Mouse (Mus musculus) natural killer cell, adult 2 months (primary cell): Measurements from ENCODE around the gene Acadvl.
A peak's percentile ranks its signal among the peaks of the same experiment; 100 is the strongest.

Source experiments
- DNase-seq, 2 experiments: peaks; one replicate each; pipeline ENCODE4 v3.0.0; 2022; ENCODE audit warnings: low spot score in 2 of 2

Gene Acadvl

DNA sequence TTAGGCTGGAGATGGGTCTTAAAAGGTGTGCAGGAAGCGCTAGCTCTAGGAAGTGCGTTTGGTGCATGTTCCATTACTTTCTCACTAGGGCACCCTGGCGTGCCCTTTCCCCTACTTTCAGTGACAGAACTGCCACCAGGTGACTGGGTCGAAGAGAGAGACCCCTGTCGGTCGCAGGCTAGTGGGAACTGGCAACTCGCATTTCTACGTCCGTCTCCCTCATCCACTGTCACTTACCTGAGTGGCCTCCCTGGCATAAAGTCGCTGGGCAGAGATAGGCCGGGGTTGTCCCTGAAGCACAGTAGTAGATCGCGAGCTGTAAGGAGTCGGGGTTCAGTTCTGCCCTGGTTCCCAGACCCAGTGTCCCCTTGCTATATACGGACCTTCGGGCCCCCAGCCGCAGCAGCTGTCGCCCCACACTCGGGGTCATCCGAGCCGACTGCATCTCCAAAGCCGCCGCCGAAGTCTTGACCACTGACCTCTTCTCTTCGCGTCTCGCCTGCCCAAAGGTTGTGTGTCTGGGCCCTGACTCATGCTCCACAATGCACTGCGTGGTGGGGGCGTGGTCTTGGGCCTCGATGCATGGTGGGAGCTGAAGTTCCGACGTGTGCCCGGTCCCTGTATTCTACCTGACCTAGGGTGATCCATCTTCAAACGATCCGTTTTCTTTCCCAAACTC lies at the start of gene Acadvl:
Gene Acadvl, minus strand, starts transcription at position 532 of the 679 bp plus-strand sequence.
- peak; percentile 79 to 82 for DNase-seq

DNA sequence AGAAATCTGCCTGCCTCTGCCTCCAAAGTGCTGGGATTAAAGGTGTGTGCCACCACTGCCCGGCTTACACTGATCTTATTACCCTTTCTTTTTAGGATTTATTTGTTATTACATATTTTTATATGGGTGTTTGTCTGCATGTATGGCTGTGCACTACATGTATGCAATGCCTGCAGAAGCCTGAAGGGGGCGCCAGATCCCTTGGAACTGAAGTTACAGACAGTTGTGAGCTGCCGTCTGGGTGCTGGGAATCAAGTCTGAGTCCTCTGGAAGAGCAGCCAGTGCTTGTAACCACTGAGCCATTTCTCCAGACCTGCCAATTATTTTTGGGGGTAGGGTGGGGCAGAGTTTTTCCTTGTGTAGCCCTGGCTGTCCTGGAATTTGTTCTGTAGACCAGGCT lies 47.8 kb upstream of the Acadvl start:
- DNase-seq = no peak

- no peak for DNase-seq
These were observed 44.7 kb upstream of the Acadvl start for GRCm38 (mm10) chr11:70059930-70060329.

DNA sequence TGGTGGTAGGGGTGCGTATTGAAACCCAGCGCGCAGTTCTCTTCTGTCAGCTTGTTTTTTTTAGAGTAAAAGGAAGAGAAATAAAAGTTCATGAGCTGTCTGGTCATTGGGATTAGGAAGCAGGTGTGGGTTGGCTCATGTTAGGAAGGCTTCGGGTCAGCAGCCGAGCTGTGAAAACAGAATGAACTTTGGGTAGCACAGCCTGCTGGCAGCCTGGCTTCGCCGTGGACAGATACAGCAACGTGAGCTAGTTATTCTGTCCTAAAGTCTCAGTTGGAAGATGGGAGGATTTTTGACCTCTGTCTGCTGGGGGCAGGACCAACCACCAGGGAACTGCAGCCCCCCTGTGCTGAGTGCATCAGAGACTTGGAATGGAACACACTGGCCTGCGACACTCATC lies 42.6 kb upstream of the Acadvl start:
- no peak for DNase-seq

- peak; percentile 64 to 68 for DNase-seq
These were observed 40.5 kb upstream of the Acadvl start for GRCm38 (mm10) chr11:70055618-70056214.

GRCm38 (mm10) chr11:70053898-70054570 lies 38.8 kb upstream of the Acadvl start, which contains the start of gene Asgr1:
TSS of gene Asgr1 (plus strand) at chr11:70054085.
- DNase-seq = no peak

- DNase-seq = no peak
These were observed 37.9 kb upstream of the Acadvl start for GRCm38 (mm10) chr11:70053156-70053555.

- DNase-seq = peak in 1 of 2 experiments; percentile 34
These were observed 34.6 kb upstream of the Acadvl start for GRCm38 (mm10) chr11:70049816-70050215.

- no peak for DNase-seq
These were observed 34.2 kb upstream of the Acadvl start for GRCm38 (mm10) chr11:70049366-70049765.

DNA sequence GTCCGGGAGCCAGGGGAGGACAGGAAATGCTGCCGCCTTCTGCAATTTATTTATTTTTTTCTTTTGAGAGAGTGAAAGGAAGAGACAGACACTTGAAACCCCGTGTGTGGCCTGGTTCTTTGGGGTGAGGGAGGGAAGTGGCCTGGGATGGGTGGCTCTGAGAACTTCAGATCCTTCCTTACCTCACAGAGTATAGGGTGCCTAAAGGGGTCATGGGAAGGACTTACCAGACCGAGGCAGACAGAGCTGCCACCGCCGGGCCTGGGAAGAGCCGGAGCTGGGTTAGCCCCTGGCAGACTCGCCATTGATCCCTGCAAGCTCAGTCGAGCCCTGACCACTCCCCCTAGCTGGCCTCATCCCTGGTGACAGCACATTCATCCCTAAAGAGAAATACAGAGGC lies 30.2 kb upstream of the Acadvl start:
- no peak for DNase-seq

GRCm38 (mm10) chr11:70043665-70044064 lies 28.5 kb upstream of the Acadvl start:
- DNase-seq = no peak

GRCm38 (mm10) chr11:70042309-70043085 lies 27.3 kb upstream of the Acadvl start:
- DNase-seq = no peak

- no peak for DNase-seq
These were observed 25.0 kb upstream of the Acadvl start for GRCm38 (mm10) chr11:70040184-70040583.

DNA sequence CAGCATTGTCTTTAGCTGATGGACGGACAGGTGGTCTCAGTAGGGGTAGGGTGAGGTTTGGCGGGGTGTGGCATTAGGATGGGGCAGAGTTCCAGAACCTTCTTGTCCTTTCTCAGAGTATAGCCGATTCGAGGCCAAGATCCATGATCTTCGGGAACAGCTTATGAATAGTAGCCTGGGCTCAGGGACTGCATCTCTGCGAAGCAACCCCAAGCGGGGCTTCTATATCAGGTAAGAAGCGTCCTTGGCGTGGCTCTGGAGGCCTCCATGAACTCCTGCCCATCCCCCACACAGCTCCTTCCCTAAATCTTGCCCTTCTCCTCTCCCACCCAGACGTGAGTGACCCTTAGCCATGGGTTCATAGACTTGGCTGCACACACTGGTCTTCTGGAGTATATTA lies 24.4 kb upstream of the Acadvl start:
- no peak for DNase-seq

GRCm38 (mm10) chr11:70038174-70038573 lies 23.0 kb upstream of the Acadvl start:
- no peak for DNase-seq

GRCm38 (mm10) chr11:70031321-70031670 lies 16.1 kb upstream of the Acadvl start:
- no peak for DNase-seq

GRCm38 (mm10) chr11:70030651-70031320 lies 15.6 kb upstream of the Acadvl start:
- no peak for DNase-seq

- no peak for DNase-seq
These were observed 14.8 kb upstream of the Acadvl start for GRCm38 (mm10) chr11:70029829-70030550.

GRCm38 (mm10) chr11:70029130-70029801 lies 14.1 kb upstream of the Acadvl start:
- peak; percentile 90 to 93 for DNase-seq

DNA sequence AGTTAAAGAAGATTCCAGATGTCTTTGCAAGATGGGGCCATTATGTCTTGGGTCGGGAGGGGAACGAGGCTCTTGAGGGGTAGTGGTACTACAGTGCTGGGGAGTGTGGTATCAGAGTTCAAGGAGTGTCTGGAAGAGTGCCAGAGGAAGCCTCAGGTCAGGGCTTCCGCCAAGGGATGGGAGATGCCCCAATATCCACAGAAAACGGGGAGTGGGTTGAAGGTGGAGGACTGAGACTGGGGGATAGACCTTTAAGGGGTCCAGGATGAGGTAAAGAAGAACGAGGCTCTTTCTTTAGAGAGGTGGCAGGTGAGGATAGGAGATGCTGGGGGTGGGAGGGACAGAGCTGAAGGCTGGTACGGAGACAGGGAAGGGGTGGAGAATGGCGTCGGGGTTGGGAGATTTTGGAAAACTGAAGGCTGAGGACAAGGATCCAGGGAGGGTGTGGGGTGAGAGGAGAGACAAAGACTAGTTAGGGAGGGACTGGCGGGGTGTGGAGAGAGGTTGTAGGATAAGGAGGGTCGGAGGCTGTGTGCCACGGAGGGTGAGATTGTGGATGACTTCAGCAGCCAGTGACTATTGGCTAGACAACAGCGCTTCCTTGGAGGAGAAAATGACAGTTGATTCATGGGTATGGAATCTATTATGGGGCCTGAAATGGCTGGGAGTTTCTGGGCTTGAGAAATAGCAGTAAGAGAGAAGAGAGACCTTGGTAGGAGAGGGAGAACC lies 13.4 kb upstream of the Acadvl start:
- DNase-seq = no peak
